Mouse (Mus musculus) liver, embryonic 15.5 days (tissue): ENCODE results near the gene Vrtn. TPM values are rescaled to one million over a fixed set of nuclear protein-coding genes. Genes with fewer than 3 reads are reported as not detected.

Experiments used
- ATAC-seq: fragments of 200-750 bp; cut with Nextera tagmentation; 2 replicates; pipeline ENCODE4 v1.8.0; 2017; ENCODE audit warnings: moderate number of reproducible peaks, mild to moderate bottlenecking, moderate library complexity; ENCODE audit not compliant: insufficient read depth
- H3K27ac ChIP-seq: fragments of 300-500 bp; sonication (generic); replicated peaks from 2 replicates; pipeline ENCODE4 v1.5.1; 2015; ENCODE audit warnings: mild to moderate bottlenecking, inconsistent platforms
- H3K27me3 ChIP-seq: fragments of 300-500 bp; sonication (generic); 2 replicates; pipeline ENCODE4 v1.6.1; 2015; ENCODE audit warnings: mild to moderate bottlenecking, inconsistent platforms
- H3K36me3 ChIP-seq: fragments of 300-500 bp; sonication (generic); replicated peaks from 2 replicates; pipeline ENCODE4 v1.6.1; 2015; ENCODE audit warnings: moderate library complexity, mild to moderate bottlenecking, inconsistent platforms
- H3K4me1 ChIP-seq: fragments of 300-500 bp; sonication (generic); replicated peaks from 2 replicates; pipeline ENCODE4 v1.6.1; 2015; ENCODE audit warnings: inconsistent platforms
- H3K4me2 ChIP-seq: fragments of 300-500 bp; sonication (generic); 2 replicates; pipeline ENCODE4 v1.6.1; 2015; ENCODE audit warnings: moderate library complexity, mild to moderate bottlenecking, inconsistent platforms
- H3K4me3 ChIP-seq: fragments of 300-500 bp; sonication (generic); replicated peaks from 2 replicates; pipeline ENCODE4 v1.5.1; 2015; ENCODE audit warnings: mild to moderate bottlenecking, inconsistent platforms
- H3K9ac ChIP-seq: fragments of 300-500 bp; sonication (generic); 2 replicates; pipeline ENCODE4 v1.6.1; 2015; ENCODE audit warnings: moderate library complexity, mild to moderate bottlenecking, inconsistent platforms
- H3K9me3 ChIP-seq: fragments of 300-500 bp; sonication (generic); replicated peaks from 2 replicates; pipeline ENCODE4 v1.6.1; 2016; ENCODE audit warnings: inconsistent platforms
- WGBS: fragments of 180-500 bp; shearing (Covaris S2); methylation state at CpG from one replicate; pipeline ENCODE4 v1.1.7; 2015; ENCODE audit warnings: mixed read lengths; ENCODE audit not compliant: insufficient replicate concordance; 5-methylcytosine and 5-hydroxymethylcytosine counted together
- polyA plus RNA-seq: library from polyadenylated mRNA; unstranded; fragments of >200 nt; fragmentation: Nextera tagmentation; extraction: Ambion mirVana; gene quantifications from 2 replicates; pipeline ENCODE4 v1.2.1, GENCODE M21; 2015

The Vrtn gene
- polyA plus RNA-seq, result not detected in 2 replicates

DNA sequence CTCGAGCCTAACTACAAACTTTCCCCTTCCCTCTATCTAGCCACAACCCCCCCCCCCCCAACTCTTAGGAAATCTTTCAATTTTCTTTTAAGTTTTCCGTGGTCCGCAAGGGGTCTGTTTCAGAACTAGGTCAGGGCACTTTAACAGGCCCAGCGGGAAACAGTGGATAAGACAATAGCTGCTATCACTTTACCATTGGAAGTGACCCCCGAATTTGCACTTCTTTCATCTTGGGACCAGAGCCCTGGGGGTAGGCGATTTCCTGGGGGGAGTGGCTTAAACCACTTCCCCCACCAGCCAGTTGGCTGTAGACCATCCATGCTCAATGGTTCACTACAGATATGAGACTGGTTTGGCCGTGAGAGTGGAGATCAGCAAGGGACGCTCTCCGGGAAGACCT is at the start of gene Vrtn:
Gene Vrtn, plus strand, starts transcription at position 366 of the 400 bp plus-strand sequence.
- Histone ChIP-seq H3K27ac (no peak within 1 kb of the TSS), H3K4me1 (no peaks in the 10 kb centered on the region), H3K9ac (no peak within 1 kb of the TSS), H3K4me3 (no peak within 1 kb of the TSS), H3K4me2 (no peak within 1 kb of the TSS), H3K36me3 (no peaks in the 10 kb centered on the region), H3K9me3 (no peaks in the 10 kb centered on the region), H3K27me3 (peaks cover 55% of the 10 kb centered on the region)
- no peak for ATAC-seq
- 4% methylated on average over 9 of the region's 9 CpGs for WGBS

DNA sequence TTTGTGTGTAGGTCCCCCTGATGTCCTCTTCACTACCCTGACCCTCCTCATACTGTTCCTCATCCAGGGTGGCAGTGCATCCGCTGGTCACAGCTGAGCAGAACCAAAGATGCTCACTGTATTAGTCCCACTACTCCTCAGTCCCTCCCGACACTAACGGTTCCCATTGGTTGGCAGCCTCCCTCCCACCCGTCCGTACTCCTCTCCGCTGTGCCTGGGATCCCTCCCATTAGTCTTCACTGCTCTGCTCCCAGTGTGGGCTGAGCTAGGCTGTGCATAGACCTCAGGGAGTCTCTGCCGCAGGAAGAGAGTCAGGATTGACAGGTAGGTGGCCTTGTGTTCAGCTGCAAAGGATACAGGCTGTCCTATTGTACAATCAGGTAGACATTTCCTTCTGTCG is 42.5 kb upstream of the Vrtn start:
- Histone ChIP-seq H3K4me2 (no peak overlapping the region), H3K36me3 (no peaks in the 10 kb centered on the region), H3K4me1 (no peaks in the 10 kb centered on the region), H3K27me3 (peaks cover 30% of the 10 kb centered on the region), H3K4me3 (no peak overlapping the region), H3K9me3 (no peaks in the 10 kb centered on the region), H3K27ac (no peak overlapping the region), H3K9ac (no peak overlapping the region)
- ATAC-seq, result no peak
- WGBS, result 14% methylated on average over 8 of the region's 8 CpGs

DNA sequence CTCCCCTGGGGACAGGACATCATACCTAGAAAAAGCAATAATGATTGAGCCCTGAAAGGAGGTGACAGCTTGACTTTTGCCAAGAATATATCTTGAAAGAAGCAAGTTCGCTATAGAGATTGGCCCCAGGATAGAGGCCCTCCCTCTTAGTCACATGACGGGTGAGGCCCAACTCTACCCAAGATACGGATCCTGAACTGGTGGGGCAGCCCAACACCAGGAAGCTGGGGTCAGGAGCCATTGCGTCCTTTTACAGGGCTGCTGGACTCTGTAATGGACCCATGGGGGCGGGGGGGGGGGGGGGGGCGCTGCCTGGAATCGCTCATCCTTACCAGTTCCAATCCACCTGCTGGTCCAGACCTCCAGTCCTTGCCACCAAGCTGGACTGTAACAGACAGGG is 36.8 kb upstream of the Vrtn start:
- Histone ChIP-seq H3K4me2 (no peak overlapping the region), H3K9me3 (no peaks in the 10 kb centered on the region), H3K36me3 (no peaks in the 10 kb centered on the region), H3K27ac (no peak overlapping the region), H3K9ac (no peak overlapping the region), H3K4me1 (no peaks in the 10 kb centered on the region), H3K4me3 (no peak overlapping the region), H3K27me3 (0 out of 2 replicates have a peak, but pooled peaks cover 6% of the 10 kb centered on the region)
- whole genome bisulfite sequencing, result 65% methylated on average over 7 of the region's 7 CpGs
- ATAC-seq, result no peak

DNA sequence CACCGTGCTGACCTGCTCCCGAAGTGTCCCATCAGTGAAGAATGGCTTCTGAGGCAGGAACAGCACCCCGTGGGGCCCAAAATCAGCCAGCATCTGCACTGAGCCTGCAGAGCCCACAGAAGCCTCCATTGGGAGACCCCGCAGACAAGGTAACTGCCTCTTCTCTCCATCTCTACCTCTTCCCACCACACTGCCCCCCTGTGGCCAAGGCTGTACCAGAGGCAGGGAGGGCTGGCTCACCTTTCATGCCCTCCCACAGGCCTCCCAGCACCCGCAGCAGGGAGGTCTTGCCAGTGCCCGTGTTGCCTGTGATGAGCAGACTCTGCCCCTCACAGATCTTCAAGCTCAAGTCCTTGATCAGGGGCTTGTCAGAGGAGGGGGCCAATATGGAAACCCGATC is 35.0 kb upstream of the Vrtn start:
- H3K36me3 ChIP-seq, result no peaks in the 10 kb centered on the region
- no peak overlapping the region for H3K9ac ChIP-seq
- no peak overlapping the region for H3K4me3 ChIP-seq
- H3K4me2 ChIP-seq, result no peak overlapping the region
- no peaks in the 10 kb centered on the region for H3K9me3 ChIP-seq
- ATAC-seq, result no peak
- no peaks in the 10 kb centered on the region for H3K27me3 ChIP-seq
- H3K4me1 ChIP-seq, result no peaks in the 10 kb centered on the region
- no peak overlapping the region for H3K27ac ChIP-seq
- WGBS, result 66% methylated on average over 7 of the region's 7 CpGs

DNA sequence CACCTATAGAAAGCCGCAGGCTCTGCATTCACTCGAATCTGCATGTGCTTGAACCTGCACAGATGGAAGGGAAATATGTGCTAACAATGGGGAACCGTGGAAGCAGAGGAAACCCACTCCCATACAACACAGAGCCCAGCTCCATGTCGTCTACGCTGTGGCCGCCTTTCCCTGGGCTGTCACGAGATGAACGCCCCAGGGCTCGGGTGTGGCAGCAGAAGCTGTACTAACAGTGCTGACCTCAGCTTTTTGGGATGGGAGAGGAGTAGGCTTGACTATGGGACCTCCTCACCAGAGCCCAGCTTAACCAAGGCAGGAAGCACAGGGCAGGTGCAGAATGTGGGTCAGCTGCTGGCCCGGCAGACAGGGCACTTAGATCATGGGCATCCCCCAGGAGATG is 29.1 kb upstream of the Vrtn start:
- no peak overlapping the region for H3K4me3 ChIP-seq
- 72% methylated on average over 10 of the region's 10 CpGs for WGBS
- no peak overlapping the region for H3K4me2 ChIP-seq
- ATAC-seq, result no peak
- H3K27ac ChIP-seq, result no peak overlapping the region
- H3K27me3 ChIP-seq, result no peaks in the 10 kb centered on the region
- H3K9me3 ChIP-seq, result no peaks in the 10 kb centered on the region
- H3K4me1 ChIP-seq, result peaks cover 2% of the 10 kb centered on the region; the same call in 1 of the 2 replicates
- no peaks in the 10 kb centered on the region for H3K36me3 ChIP-seq
- no peak overlapping the region for H3K9ac ChIP-seq

DNA sequence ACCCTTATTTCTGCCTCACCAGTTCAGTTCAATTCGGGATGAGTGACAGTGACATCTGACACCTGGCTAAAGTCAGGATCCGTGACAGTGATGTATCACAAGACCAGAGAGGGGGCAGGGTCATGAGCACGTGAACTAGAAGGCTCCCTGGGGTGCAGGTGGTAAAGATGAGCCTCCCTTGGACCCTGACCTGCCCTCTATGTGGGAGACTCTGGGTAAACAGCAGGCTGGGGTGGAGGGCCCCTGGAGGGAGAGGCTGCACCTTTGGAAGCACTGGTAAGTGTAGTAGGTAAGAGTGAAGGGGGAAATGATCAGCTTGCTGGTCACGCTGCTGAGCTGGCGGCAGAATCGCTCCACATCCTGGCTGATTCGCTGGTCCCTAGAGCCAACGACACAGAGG is 28.3 kb upstream of the Vrtn start:
- no peaks in the 10 kb centered on the region for H3K9me3 ChIP-seq

DNA sequence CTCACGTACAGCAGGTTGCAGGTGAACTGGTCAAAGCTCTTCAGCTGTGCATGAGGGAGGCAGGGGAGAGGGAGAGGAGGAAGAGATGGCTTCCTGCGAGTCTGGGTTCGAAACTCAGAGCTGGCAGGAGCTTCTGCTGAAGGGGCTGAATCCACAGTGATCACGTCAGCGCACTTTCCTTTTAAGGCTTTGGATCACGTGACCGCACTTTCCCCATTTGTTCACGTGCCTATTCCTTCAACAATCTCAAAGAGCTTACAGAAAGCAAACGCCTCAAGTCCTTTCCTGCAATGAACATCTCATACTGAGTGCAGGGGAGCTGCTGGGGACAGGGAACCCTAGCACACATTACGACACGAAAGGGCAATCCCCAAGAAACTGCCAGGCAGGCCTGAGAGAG is 26.8 kb upstream of the Vrtn start:
- H3K9me3 ChIP-seq, result no peaks in the 10 kb centered on the region
- H3K27ac ChIP-seq, result no peak overlapping the region
- WGBS, result 79% methylated on average over 11 of the region's 11 CpGs
- H3K4me2 ChIP-seq, result no peak overlapping the region
- H3K27me3 ChIP-seq, result no peaks in the 10 kb centered on the region
- ATAC-seq, result no peak
- H3K9ac ChIP-seq, result no peak overlapping the region
- H3K36me3 ChIP-seq, result no peaks in the 10 kb centered on the region
- peaks cover 11% of the 10 kb centered on the region for H3K4me1 ChIP-seq
- no peak overlapping the region for H3K4me3 ChIP-seq

More for the DNA sequence above, 28.3 kb upstream of the Vrtn start:
- Histone ChIP-seq H3K9ac (no peak overlapping the region), H3K27me3 (no peaks in the 10 kb centered on the region), H3K27ac (no peak overlapping the region), H3K4me3 (no peak overlapping the region), H3K4me1 (peaks cover 7% of the 10 kb centered on the region; the same call in 1 of the 2 replicates), H3K36me3 (no peaks in the 10 kb centered on the region), H3K4me2 (no peak overlapping the region)
- WGBS, result 73% methylated on average over 8 of the region's 8 CpGs
- ATAC-seq, result no peak

DNA sequence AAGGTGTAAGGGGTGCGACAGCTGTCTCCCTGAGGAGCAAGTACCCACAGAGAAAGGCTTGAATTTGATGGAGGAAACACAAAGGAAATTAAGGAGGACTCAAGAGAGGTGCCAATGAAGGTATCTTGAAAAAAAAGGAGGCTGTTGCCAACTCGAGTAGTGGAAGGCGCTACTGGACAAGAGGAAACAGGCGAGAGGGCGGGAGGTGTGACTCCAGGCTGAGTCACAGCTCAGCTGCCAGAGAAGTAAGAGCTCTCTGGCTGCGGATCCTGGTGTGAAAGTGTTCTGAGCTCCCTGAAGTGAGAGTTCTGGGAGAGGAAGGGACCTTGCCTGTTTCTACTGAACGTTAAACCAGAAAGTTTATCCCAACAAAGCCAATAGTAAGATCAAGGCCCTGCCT is 26.3 kb upstream of the Vrtn start:
- Histone ChIP-seq H3K4me1 (peaks cover 11% of the 10 kb centered on the region), H3K27me3 (no peaks in the 10 kb centered on the region), H3K4me3 (no peak overlapping the region), H3K27ac (no peak overlapping the region), H3K36me3 (no peaks in the 10 kb centered on the region), H3K9ac (no peak overlapping the region), H3K9me3 (no peaks in the 10 kb centered on the region), H3K4me2 (no peak overlapping the region)
- ATAC-seq, result no peak
- 69% methylated on average over 7 of the region's 7 CpGs for WGBS

DNA sequence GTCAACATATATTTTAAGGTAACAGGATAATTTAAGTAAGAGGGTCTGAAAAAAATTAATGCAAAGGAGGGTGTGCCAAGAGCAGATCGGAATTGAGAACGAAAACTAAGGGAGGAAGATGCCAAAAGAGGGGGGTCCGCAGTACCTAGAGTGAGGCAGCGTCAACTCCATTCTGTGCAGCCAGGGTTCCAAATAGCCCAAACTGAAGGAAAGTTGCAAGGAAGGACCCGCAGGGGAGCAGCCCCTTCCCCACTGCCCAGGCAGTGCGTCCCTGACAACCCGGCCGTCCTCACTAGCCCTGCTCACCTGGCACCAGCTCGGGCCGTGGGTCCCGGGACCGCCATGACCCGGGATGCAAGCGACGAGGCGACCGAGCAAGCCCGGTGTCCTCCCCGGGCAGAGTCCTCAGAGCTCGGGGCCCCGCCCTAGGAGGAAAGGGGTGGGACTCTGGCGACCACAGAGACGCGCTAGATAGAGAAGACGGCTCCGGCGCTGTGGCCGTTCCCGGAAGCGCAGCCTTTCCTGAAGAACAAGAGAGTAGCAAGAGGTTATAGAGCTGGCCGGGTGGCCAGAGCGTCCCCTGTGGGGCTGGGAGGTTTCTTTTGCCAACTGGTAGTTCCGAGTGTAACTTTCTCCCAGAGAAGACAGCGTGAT is 23.7 kb upstream of the Vrtn start, which contains the start of gene Abcd4:
Gene Abcd4, minus strand, starts transcription at position 437 of the 654 bp plus-strand sequence.
- no peak within 1 kb of the TSS for H3K27ac ChIP-seq
- no peaks in the 10 kb centered on the region for H3K36me3 ChIP-seq
- under 1% methylated on average over 34 of the region's 34 CpGs for WGBS
- H3K27me3 ChIP-seq, result no peaks in the 10 kb centered on the region; the same call in 1 of the 2 replicates
- peak within 1 kb of the TSS; percentile 66 for H3K9ac ChIP-seq
- ATAC-seq, result peak; percentile 98
- no peaks in the 10 kb centered on the region for H3K9me3 ChIP-seq
- H3K4me1 ChIP-seq, result peaks cover 11% of the 10 kb centered on the region
- peak within 1 kb of the TSS; percentile 88 for H3K4me2 ChIP-seq
- peak within 1 kb of the TSS; percentile 66 for H3K4me3 ChIP-seq

DNA sequence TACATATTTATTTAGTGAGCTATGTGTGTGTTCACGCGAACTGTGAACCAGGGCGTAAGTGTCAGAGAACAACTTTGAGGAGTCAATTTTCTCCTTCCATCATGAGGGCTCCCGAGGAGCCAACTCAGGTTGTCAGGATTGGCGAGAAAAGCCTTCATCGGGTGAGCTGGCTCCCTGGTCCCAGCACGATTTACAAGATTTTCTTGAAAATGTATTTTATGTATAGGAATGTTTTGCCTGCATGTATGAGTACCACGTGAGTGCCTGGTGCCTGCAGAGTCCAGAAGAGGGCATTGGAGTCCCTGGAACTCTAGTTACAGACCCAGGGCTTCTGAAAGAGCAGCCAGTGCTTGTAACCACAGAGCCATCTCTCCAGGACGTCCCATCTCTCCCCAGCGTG is 23.2 kb upstream of the Vrtn start:
- no peaks in the 10 kb centered on the region for H3K9me3 ChIP-seq
- H3K9ac ChIP-seq, result peak overlapping the region; percentile 66
- peaks cover 11% of the 10 kb centered on the region for H3K4me1 ChIP-seq
- WGBS, result 7% methylated on average over 10 of the region's 10 CpGs
- peak; percentile 61 for ATAC-seq
- no peaks in the 10 kb centered on the region; the same call in 1 of the 2 replicates for H3K27me3 ChIP-seq
- H3K27ac ChIP-seq, result no peak overlapping the region
- H3K36me3 ChIP-seq, result no peaks in the 10 kb centered on the region
- H3K4me3 ChIP-seq, result peak overlapping the region; percentile 66
- peak overlapping the region; percentile 88 for H3K4me2 ChIP-seq

DNA sequence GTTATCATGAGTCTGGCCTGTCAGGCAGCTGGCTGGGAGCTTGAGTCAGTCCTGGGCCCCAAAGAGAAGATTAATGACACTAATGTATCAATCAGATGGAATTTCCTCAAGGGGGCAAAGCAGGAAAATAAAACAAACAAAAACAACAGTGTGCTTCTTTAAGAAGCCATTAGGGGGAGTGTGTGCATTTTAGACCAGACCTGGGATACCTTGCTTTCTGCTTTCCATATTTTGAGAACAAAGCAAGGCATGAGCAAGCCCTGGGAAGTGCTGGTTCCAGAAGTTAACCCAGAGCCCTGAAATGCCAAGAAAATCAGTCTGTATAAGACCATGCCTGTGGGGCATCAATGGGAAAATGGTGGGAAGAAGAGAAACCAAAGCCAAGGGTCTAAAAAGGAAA is 19.8 kb upstream of the Vrtn start:
- ATAC-seq, result no peak
- Histone ChIP-seq H3K9ac (no peak overlapping the region), H3K4me1 (peaks cover 11% of the 10 kb centered on the region), H3K27ac (no peak overlapping the region), H3K4me2 (no peak overlapping the region), H3K36me3 (no peaks in the 10 kb centered on the region), H3K27me3 (peaks cover 28% of the 10 kb centered on the region), H3K4me3 (no peak overlapping the region), H3K9me3 (no peaks in the 10 kb centered on the region)

DNA sequence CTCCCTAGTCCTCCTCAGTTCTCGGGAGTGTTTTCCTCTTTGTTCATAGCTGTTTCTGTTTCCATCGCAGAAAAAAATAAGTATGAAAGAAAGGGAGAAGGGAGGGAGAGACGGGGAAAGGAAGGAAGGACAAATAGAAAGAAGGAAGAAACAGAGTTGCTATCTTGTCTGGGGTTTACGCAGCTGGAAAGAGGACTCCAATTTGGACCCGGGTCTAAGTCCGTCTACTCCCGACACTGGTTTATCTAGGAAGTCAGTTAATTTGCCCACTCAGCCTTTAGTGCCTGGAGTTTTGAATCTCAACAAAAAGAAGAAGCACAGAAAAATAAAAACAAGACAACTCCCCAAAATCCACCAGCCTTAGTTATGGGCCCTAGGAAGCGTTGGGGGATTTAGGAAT is 16.2 kb upstream of the Vrtn start:
- H3K27ac ChIP-seq, result no peak overlapping the region
- H3K4me2 ChIP-seq, result no peak overlapping the region
- H3K4me3 ChIP-seq, result no peak overlapping the region
- H3K4me1 ChIP-seq, result no peaks in the 10 kb centered on the region
- H3K9me3 ChIP-seq, result no peaks in the 10 kb centered on the region
- no peaks in the 10 kb centered on the region for H3K36me3 ChIP-seq
- H3K27me3 ChIP-seq, result peaks cover 41% of the 10 kb centered on the region
- no peak for ATAC-seq
- WGBS, result 18% methylated on average over 8 of the region's 8 CpGs
- no peak overlapping the region for H3K9ac ChIP-seq
